Mouse (Mus musculus): Measurements from ENCODE around the gene Arrdc3. TPM values are rescaled to one million over a fixed set of nuclear protein-coding genes. Genes with fewer than 3 reads are reported as not detected.

Gene Arrdc3
- polyA plus RNA-seq, 1 experiment from 2014 or later = 21.5 TPM

- peak; percentile 56 for TF ChIP-seq CTCF (IDR thresholded peaks at IDR 0.05; ENCODE audit: low read depth)
- Histone ChIP-seq H3K4me2 (replicated peaks; ENCODE audit: low read depth) (no peak overlapping the region), H3K36me3 (ENCODE audit: control insufficient read depth, insufficient read depth) (no peaks in the 10 kb centered on the region), H3K9ac (ENCODE audit: low read depth, low read length) (no peak overlapping the region), H3K4me3 (ENCODE audit: low read depth, low read length) (no peak overlapping the region), H3K27me3 (replicated peaks; ENCODE audit: control insufficient read depth, insufficient read depth, low read length) (no peaks in the 10 kb centered on the region), H3K27ac (ENCODE audit: low read depth, low read length) (peak overlapping the region; percentile 60), H3K9me3 (ENCODE audit: control insufficient read depth) (no peaks in the 10 kb centered on the region), H3K4me1 (replicated peaks; ENCODE audit: control insufficient read depth, insufficient read depth, low read length) (peaks cover 10% of the 10 kb centered on the region; the same call in 1 of the 2 replicates)
- ATAC-seq = no peak
- WGBS = 57% methylated on average over 10 of the region's 10 CpGs
Observed at GRCm38 (mm10) chr13:80940860-80941630, 57.9 kb downstream of the Arrdc3 start.

GRCm38 (mm10) chr13:80944532-80944931 lies 61.3 kb downstream of the Arrdc3 start:
- TF ChIP-seq CTCF (IDR thresholded peaks at IDR 0.05; ENCODE audit: low read depth) = no peak
- H3K27me3 ChIP-seq (replicated peaks; ENCODE audit: control insufficient read depth, insufficient read depth, low read length) = no peaks in the 10 kb centered on the region
- no peak overlapping the region for H3K27ac ChIP-seq (ENCODE audit: low read depth, low read length)
- H3K36me3 ChIP-seq (ENCODE audit: control insufficient read depth, insufficient read depth) = no peaks in the 10 kb centered on the region
- ATAC-seq = no peak
- H3K4me1 ChIP-seq (replicated peaks; ENCODE audit: control insufficient read depth, insufficient read depth, low read length) = peaks cover 13% of the 10 kb centered on the region
- no peak overlapping the region for H3K4me2 ChIP-seq (replicated peaks; ENCODE audit: low read depth)
- H3K9me3 ChIP-seq (ENCODE audit: control insufficient read depth) = no peaks in the 10 kb centered on the region
- H3K4me3 ChIP-seq (ENCODE audit: low read depth, low read length) = no peak overlapping the region
- H3K9ac ChIP-seq (ENCODE audit: low read depth, low read length) = no peak overlapping the region
